Mouse (Mus musculus): ENCODE results near the gene Stx11.

GRCm38 (mm10) chr10:13005043-13005442 is 40.9 kb upstream of the Stx11 start, which contains the start of gene Sf3b5:
- TF ChIP-seq POLR2A (IDR thresholded peaks at IDR 0.05; ENCODE audit: low read depth, low read length) (no peak), CTCF (conservative IDR thresholded peaks at IDR 0.05; ENCODE audit: insufficient read depth, insufficient read length, low read depth, low read length) (no peak)
